Mouse (Mus musculus) brain, embryonic 14.5 days (tissue): ENCODE results near the gene Rad54l2. TPM values are rescaled to one million over a fixed set of nuclear protein-coding genes. Genes with fewer than 3 reads are reported as not detected.

Experiments used
- DNase-seq: peaks from one replicate; pipeline ENCODE4 v3.0.0-alpha.2; 2011; ENCODE audit warnings: low read depth
- CTCF ChIP-seq: fragments of 200-500 bp; IDR thresholded peaks from 2 replicates; pipeline ENCODE4 v1.5.1; 2012; ENCODE audit warnings: inconsistent platforms, mild to moderate bottlenecking, moderate library complexity, borderline replicate concordance; ENCODE audit not compliant: insufficient read depth, insufficient read length; ENCODE audit errors: extremely low read depth
- POLR2A ChIP-seq: fragments of 200-500 bp; IDR thresholded peaks from 2 replicates; pipeline ENCODE4 v1.6.1; 2012; ENCODE audit warnings: mild to moderate bottlenecking, inconsistent platforms, borderline replicate concordance; ENCODE audit not compliant: poor library complexity, insufficient read depth, insufficient read length, severe bottlenecking; ENCODE audit errors: extremely low read depth
- polyA plus RNA-seq: library from polyadenylated mRNA; depleted of rRNA; stranded (reverse); fragments of >200 nt; gene quantifications from 2 replicates; pipeline ENCODE4 v1.2.3, GENCODE M21; 2012; rRNA removed

The Rad54l2 gene
- polyA plus RNA-seq, 1 experiment = 18.3 TPM

- TF ChIP-seq CTCF = no peak
- no peak for TF ChIP-seq POLR2A
- DNase-seq = no peak
These were observed 147.6 kb downstream of the Rad54l2 start for GRCm38 (mm10) chr9:106641346-106641745.

- TF ChIP-seq POLR2A = no peak
- DNase-seq = no peak
These were observed 150.8 kb downstream of the Rad54l2 start for GRCm38 (mm10) chr9:106638154-106638553.

Other genes with a start within 250 kb of the Rad54l2 start
- not detected in 2 replicates for gene Iqcf3, start 227.6 kb downstream of the Rad54l2 start, polyA plus RNA-seq
- not detected in 2 replicates for gene Iqcf4, start 218.2 kb downstream of the Rad54l2 start, polyA plus RNA-seq
- gene Iqcf6, start 162.6 kb downstream of the Rad54l2 start, polyA plus RNA-seq = not detected in 2 replicates
- gene Grm2, start 133.1 kb downstream of the Rad54l2 start, polyA plus RNA-seq = 11.8 and 13.3 TPM in 2 replicates
- gene Tex264, start 103.3 kb downstream of the Rad54l2 start, polyA plus RNA-seq = 50.2 and 53.1 TPM in 2 replicates
- gene Dcaf1, start 32.7 kb upstream of the Rad54l2 start, polyA plus RNA-seq = 31.1 and 31.8 TPM in 2 replicates
- 33.9 and 47.5 TPM in 2 replicates for gene Rbm15b, start 98.2 kb upstream of the Rad54l2 start, polyA plus RNA-seq
- gene Manf, start 102.8 kb upstream of the Rad54l2 start, polyA plus RNA-seq = 51.9 and 62.1 TPM in 2 replicates